Comparison of ENCODE assay signal across 11 mouse cellular contexts in the genomic region with DNA sequence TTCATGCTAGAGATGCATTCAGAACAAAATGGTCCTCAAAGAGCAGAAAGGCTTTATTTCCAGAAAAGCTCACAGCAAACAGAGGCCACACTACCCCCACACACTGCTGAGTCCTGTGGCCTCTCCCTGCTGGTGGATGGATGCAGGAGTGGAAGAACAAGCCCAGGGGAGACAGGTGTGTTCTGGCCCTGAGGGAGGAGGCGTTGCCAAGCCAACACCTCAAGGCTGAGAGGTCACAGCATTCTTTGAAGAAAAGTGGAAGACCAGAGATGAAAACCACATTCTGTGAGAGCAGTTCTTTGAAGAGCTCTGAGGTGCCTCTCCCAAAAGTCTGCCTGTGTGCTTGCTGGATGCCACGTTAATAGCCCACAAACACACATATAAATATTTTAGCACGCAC.
DNase-seq lines count a peak whose midpoint lies in the region; ATAC-seq and TF ChIP-seq lines count a peak whose summit lies in the region.
"Had no signal": no experiment of that assay in that cellular context is flagged by ENCODE, and none has a peak within 500 bp of the region (broad histone marks: within the 10 kb centered on the region; RNA-seq: fewer than 3 reads in every experiment).

No protein-coding gene starts in this region.

- H3K36me3 ChIP-seq in heart, embryonic 16.5 days (ENCODE audit: control insufficient read depth, insufficient read depth): no peaks in the 10 kb centered on the region
- no peaks in the 10 kb centered on the region for H3K36me3 ChIP-seq in neural tube, embryonic 12.5 days
- H3K36me3 ChIP-seq in hindbrain, embryonic 15.5 days: no peaks in the 10 kb centered on the region
- no peaks in the 10 kb centered on the region for H3K36me3 ChIP-seq in stomach, postnatal 0 days (ENCODE audit: control insufficient read depth, insufficient read depth, low read length)

- no peak overlapping the region for H3K4me3 ChIP-seq in heart, embryonic 16.5 days (ENCODE audit: low read length)
- no peak overlapping the region for H3K4me3 ChIP-seq in neural tube, embryonic 12.5 days
- H3K4me3 ChIP-seq in hindbrain, embryonic 15.5 days: no peak overlapping the region
- H3K4me3 ChIP-seq in stomach, postnatal 0 days (ENCODE audit: low read depth, low read length): no peak overlapping the region

- no peak for DNase-seq in heart, postnatal 4 days
- DNase-seq in neural tube, embryonic 10.5 days (ENCODE audit: extremely low spot score, low spot score): no peak
- DNase-seq in stomach, postnatal 0 days (ENCODE audit: low spot score): no peak
- DNase-seq in ovary, postnatal 36 days (ENCODE audit: low spot score): no peak
- no peak for DNase-seq in embryo, embryonic 10.5 days (ENCODE audit: low spot score)
- DNase-seq: kidney, adult 9 months; thymus, adult 18-20 months had no signal

- no peak overlapping the region for H3K27ac ChIP-seq in heart, embryonic 16.5 days (ENCODE audit: low read length)
- no peak overlapping the region for H3K27ac ChIP-seq in neural tube, embryonic 12.5 days
- no peak overlapping the region for H3K27ac ChIP-seq in hindbrain, embryonic 15.5 days (replicated peaks)
- H3K27ac ChIP-seq in stomach, postnatal 0 days (replicated peaks): 0 out of 2 replicates have a peak overlapping the region, but pooled peaks have one; percentile 56

- ATAC-seq in heart, embryonic 16.5 days (replicated peaks; ENCODE audit: extremely low read depth, insufficient read depth, low FRiP score): no peak
- no peak for ATAC-seq in neural tube, embryonic 12.5 days (ENCODE audit: low FRiP score, low read depth)
- ATAC-seq in hindbrain, embryonic 15.5 days (ENCODE audit: low FRiP score, low read depth): no peak
- ATAC-seq in stomach, postnatal 0 days (ENCODE audit: low FRiP score, low TSS enrichment): no peak

- H3K4me2 ChIP-seq in heart, embryonic 16.5 days (ENCODE audit: low read depth, low read length): peak overlapping the region; percentile 71
- peak overlapping the region; percentile 56 for H3K4me2 ChIP-seq in neural tube, embryonic 12.5 days (replicated peaks)
- peak overlapping the region; percentile 50 for H3K4me2 ChIP-seq in hindbrain, embryonic 15.5 days
- H3K4me2 ChIP-seq in stomach, postnatal 0 days (replicated peaks; ENCODE audit: low read depth): no peak overlapping the region

- H3K4me1 ChIP-seq in heart, embryonic 16.5 days (ENCODE audit: control insufficient read depth, insufficient read depth, low read length): peaks cover 19% of the 10 kb centered on the region
- H3K4me1 ChIP-seq in neural tube, embryonic 12.5 days: peaks cover 23% of the 10 kb centered on the region
- H3K4me1 ChIP-seq in hindbrain, embryonic 15.5 days (replicated peaks): peaks cover 22% of the 10 kb centered on the region
- peaks cover 8% of the 10 kb centered on the region for H3K4me1 ChIP-seq in stomach, postnatal 0 days (replicated peaks; ENCODE audit: control insufficient read depth, insufficient read depth)

- TF ChIP-seq CTCF in stomach, postnatal 0 days (IDR thresholded peaks at IDR 0.05; ENCODE audit: low read depth): no peak

- 62% methylated on average over 3 of the region's 3 CpGs for WGBS in heart, embryonic 16.5 days
- WGBS in neural tube, embryonic 12.5 days: 32% methylated on average over 3 of the region's 3 CpGs
- WGBS in hindbrain, embryonic 15.5 days: 18% methylated on average over 3 of the region's 3 CpGs
- 40% methylated on average over 3 of the region's 3 CpGs for WGBS in stomach, postnatal 0 days

- no peaks in the 10 kb centered on the region for H3K27me3 ChIP-seq in heart, embryonic 16.5 days (ENCODE audit: control insufficient read depth, insufficient read depth, low read length)
- no peaks in the 10 kb centered on the region; the same call in 1 of the 2 replicates for H3K27me3 ChIP-seq in neural tube, embryonic 12.5 days (replicated peaks)
- H3K27me3 ChIP-seq in hindbrain, embryonic 15.5 days: peaks cover 2% of the 10 kb centered on the region; the same call in 1 of the 2 replicates
- H3K27me3 ChIP-seq in stomach, postnatal 0 days (ENCODE audit: control insufficient read depth, insufficient read depth, low read length): no peaks in the 10 kb centered on the region
- H3K27me3 ChIP-seq: megakaryocyte, embryonic 14.5 days had no signal

- no peaks in the 10 kb centered on the region for H3K9me3 ChIP-seq in heart, embryonic 16.5 days (replicated peaks; ENCODE audit: control insufficient read depth, low read length)
- no peaks in the 10 kb centered on the region for H3K9me3 ChIP-seq in neural tube, embryonic 12.5 days
- no peaks in the 10 kb centered on the region for H3K9me3 ChIP-seq in hindbrain, embryonic 15.5 days
- H3K9me3 ChIP-seq in stomach, postnatal 0 days (ENCODE audit: control insufficient read depth, low read length): no peaks in the 10 kb centered on the region
- H3K9me3 ChIP-seq: megakaryocyte, embryonic 14.5 days had no signal

- H3K9ac ChIP-seq in heart, embryonic 16.5 days (ENCODE audit: low read length): no peak overlapping the region
- H3K9ac ChIP-seq in neural tube, embryonic 12.5 days: no peak overlapping the region
- H3K9ac ChIP-seq in hindbrain, embryonic 15.5 days: no peak overlapping the region
- H3K9ac ChIP-seq in stomach, postnatal 0 days (ENCODE audit: low read length): no peak overlapping the region

- TF ChIP-seq EP300 in stomach, postnatal 0 days (optimal IDR thresholded peaks at IDR 0.05): no peak
